Mouse (Mus musculus) lung, adult 2 months (tissue): Measurements from ENCODE around the gene Fam155a. TPM values are rescaled to one million over a fixed set of nuclear protein-coding genes. Genes with fewer than 3 reads are reported as not detected.

ENCODE experiments used
- DNase-seq: peaks from one replicate; pipeline ENCODE4 v3.0.0; 2022
- H3K4me1 ChIP-seq: fragments of 200-500 bp; 2 replicates; pipeline ENCODE4 v1.6.1; 2011; ENCODE audit warnings: low read length; ENCODE audit not compliant: control insufficient read depth, insufficient read depth
- H3K4me3 ChIP-seq: fragments of 200-500 bp; replicated peaks from 2 replicates; pipeline ENCODE3; 2011; ENCODE audit warnings: low read depth, mild to moderate bottlenecking, control low read depth, low read length; ENCODE audit errors: extremely low read depth
- CTCF ChIP-seq: fragments of 200-500 bp; IDR thresholded peaks from 2 replicates; pipeline ENCODE4 v1.5.1; 2011; ENCODE audit warnings: mild to moderate bottlenecking, low read length, control low read depth; ENCODE audit not compliant: insufficient read depth
- POLR2A ChIP-seq: fragments of 200-500 bp; IDR thresholded peaks from 2 replicates; pipeline ENCODE4 v1.6.1; 2011; ENCODE audit warnings: low read depth, mild to moderate bottlenecking, control low read depth, low read length, borderline replicate concordance; ENCODE audit errors: extremely low read depth
- WGBS: fragments of 180-500 bp; shearing (Covaris S2); methylation state at CpG from one replicate; pipeline ENCODE4 v1.1.7; 2018; 5-methylcytosine and 5-hydroxymethylcytosine counted together
- polyA plus RNA-seq: library from polyadenylated mRNA; depleted of rRNA; stranded (reverse); fragments of >200 nt; gene quantifications from 2 replicates; pipeline ENCODE4 v1.2.3, GENCODE M21; 2012; rRNA removed

The Fam155a gene
- polyA plus RNA-seq, 1 experiment: 0.04 TPM

GRCm38 (mm10) chr8:9174865-9175565 is 595.9 kb downstream of the Fam155a start:
- Histone ChIP-seq H3K4me1 (peaks cover 6% of the 10 kb centered on the region; the same call in 1 of the 2 replicates), H3K4me3 (no peak overlapping the region)
- TF ChIP-seq CTCF: peak; percentile 70
- TF ChIP-seq POLR2A: no peak
- 16% methylated on average over 9 of the region's 9 CpGs for WGBS
- DNase-seq: peak; percentile 60

- TF ChIP-seq CTCF (no peak), POLR2A (no peak)
- DNase-seq: no peak
- Histone ChIP-seq H3K4me1 (peaks cover 6% of the 10 kb centered on the region; the same call in 1 of the 2 replicates), H3K4me3 (no peak overlapping the region)
- WGBS: 63% methylated on average over 5 of the region's 5 CpGs
Observed at GRCm38 (mm10) chr8:9171848-9172247, 599.1 kb downstream of the Fam155a start.

GRCm38 (mm10) chr8:9167995-9168394 is 603.0 kb downstream of the Fam155a start:
- peaks cover 3% of the 10 kb centered on the region; the same call in 1 of the 2 replicates for H3K4me1 ChIP-seq
- TF ChIP-seq POLR2A (no peak), CTCF (no peak)
- 36% methylated on average over 10 of the region's 10 CpGs for whole genome bisulfite sequencing
- DNase-seq: no peak
- no peak overlapping the region for H3K4me3 ChIP-seq

- Histone ChIP-seq H3K4me3 (no peak overlapping the region), H3K4me1 (no peaks in the 10 kb centered on the region)
- 65% methylated on average over 4 of the region's 4 CpGs for whole genome bisulfite sequencing
- DNase-seq: no peak
- TF ChIP-seq POLR2A (no peak), CTCF (no peak)
Observed at GRCm38 (mm10) chr8:9161606-9162005, 609.4 kb downstream of the Fam155a start.

GRCm38 (mm10) chr8:9159322-9159721 is 611.6 kb downstream of the Fam155a start:
- TF ChIP-seq POLR2A (no peak), CTCF (no peak)
- Histone ChIP-seq H3K4me3 (no peak overlapping the region), H3K4me1 (no peaks in the 10 kb centered on the region)
- no peak for DNase-seq
- WGBS: 87% methylated on average over 7 of the region's 7 CpGs

GRCm38 (mm10) chr8:9158652-9159051 is 612.3 kb downstream of the Fam155a start:
- TF ChIP-seq POLR2A (no peak), CTCF (no peak)
- WGBS: 50% methylated on average over 13 of the region's 13 CpGs
- H3K4me3 ChIP-seq: no peak overlapping the region

GRCm38 (mm10) chr8:9157141-9157781 is 613.7 kb downstream of the Fam155a start:
- TF ChIP-seq POLR2A (no peak), CTCF (no peak)
- no peak for DNase-seq
- H3K4me1 ChIP-seq: no peaks in the 10 kb centered on the region
- WGBS: 43% methylated on average over 23 of the region's 23 CpGs
- H3K4me3 ChIP-seq: no peak overlapping the region

More at GRCm38 (mm10) chr8:9158652-9159051, 612.3 kb downstream of the Fam155a start:
- H3K4me1 ChIP-seq: no peaks in the 10 kb centered on the region
- no peak for DNase-seq

Other genes with a start within 250 kb of the Fam155a start
- not detected in 2 replicates for gene Gm10217, start 93.1 kb upstream of the Fam155a start, polyA plus RNA-seq
- gene Lig4, start 206.5 kb upstream of the Fam155a start, polyA plus RNA-seq: 1.4 and 2.0 TPM in 2 replicates
- gene Abhd13, start 206.5 kb upstream of the Fam155a start, polyA plus RNA-seq: 5.4 and 7.2 TPM in 2 replicates
- 24.6 and 25.0 TPM in 2 replicates for gene Tnfsf13b, start 235.3 kb upstream of the Fam155a start, polyA plus RNA-seq